Mouse (Mus musculus) erythroblast, embryonic 14.5 days (primary cell): Measurements from ENCODE around the gene Nr1h3.

Experiments
- GATA1 ChIP-seq: IDR thresholded peaks from 2 replicates; pipeline ENCODE4 v1.6.1; 2012; ENCODE audit warnings: low read length, inconsistent platforms, mixed read lengths
- TAL1 ChIP-seq: IDR thresholded peaks from 3 replicates; pipeline ENCODE4 v1.6.1; 2012; ENCODE audit warnings: low read length, inconsistent platforms, mixed read lengths

DNA sequence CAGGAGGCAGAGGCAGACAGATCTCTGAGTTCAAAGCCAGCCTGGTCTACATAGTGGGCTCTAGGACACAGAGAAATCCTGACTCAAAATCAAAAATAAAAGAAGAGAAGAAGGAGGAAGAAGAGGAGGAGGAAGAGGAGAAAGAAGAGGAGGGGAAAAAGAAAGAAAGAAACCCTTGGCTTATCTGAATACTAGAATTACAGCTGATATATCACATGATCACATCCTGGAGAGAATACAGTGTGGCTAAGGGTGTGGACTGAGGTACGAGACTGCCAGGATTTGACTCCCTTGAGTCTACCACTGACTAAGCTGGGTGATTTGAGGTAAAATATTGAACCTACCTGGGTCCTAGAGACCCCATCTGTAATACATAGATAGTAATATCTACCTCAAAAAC lies 16.4 kb downstream of the Nr1h3 start:
- TF ChIP-seq TAL1 (no peak), GATA1 (no peak)
